Mouse (Mus musculus) embryo, embryonic 11.5 days (tissue): Measurements from ENCODE around the gene Mrpl16.

ENCODE experiments used
- DNase-seq: peaks from one replicate; pipeline ENCODE4 v3.0.0-alpha.2; 2012; ENCODE audit warnings: low read depth, low spot score

The Mrpl16 gene

DNA sequence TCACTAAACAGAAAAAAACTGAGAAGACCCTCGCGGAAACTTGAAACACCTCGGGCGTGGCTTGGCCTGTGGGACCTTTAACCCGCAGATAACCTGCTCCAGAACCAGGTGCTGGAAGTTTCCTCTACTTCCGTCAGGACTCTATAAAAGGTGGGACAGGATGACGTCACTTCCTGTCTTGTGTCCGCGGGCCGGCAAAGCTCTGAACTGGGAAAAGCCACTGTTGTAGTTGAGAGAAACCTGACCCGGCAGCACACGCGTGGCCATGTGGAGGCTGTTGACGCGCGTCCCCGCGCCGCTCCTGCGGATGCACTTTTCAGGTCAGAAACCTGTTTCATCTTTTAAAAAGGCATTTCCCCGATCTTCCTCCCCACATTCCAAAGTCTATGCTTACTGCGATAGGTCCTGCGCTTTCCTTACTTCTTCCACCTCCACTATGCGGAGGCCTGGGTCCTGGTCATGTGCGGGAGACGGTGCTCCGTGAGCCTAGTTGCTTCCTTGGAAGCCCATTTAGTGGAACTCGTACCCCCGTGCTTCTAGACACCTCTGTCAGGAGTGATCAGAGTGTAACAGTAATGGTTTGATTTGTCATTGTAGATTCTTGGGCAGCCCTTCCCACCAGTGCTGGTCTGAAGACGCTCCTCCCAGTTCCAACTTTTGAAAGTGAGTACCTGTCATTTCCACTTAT is at the start of gene Mrpl16:
Gene Mrpl16, plus strand, starts transcription at position 187 of the 688 bp plus-strand sequence.
- peak; percentile 89 for DNase-seq

DNA sequence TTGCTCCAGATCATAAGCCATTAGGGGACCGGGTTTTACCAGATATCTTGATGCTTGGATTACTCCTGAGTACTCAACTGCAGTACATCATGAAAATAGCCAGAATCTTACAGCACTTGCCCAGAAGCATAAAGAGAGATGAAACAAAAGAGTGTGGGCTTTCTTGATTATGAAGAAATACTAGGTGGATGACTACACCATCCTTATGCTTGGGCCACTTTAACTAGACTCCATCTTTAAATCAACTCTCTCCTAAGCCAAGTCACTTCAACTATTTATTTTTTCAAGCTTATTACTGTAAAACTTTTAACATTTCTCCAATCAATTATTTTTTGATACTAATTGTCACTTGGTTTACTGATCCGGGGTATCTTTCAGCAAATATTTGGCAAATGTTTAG is 46.3 kb upstream of the Mrpl16 start:
- no peak for DNase-seq

DNA sequence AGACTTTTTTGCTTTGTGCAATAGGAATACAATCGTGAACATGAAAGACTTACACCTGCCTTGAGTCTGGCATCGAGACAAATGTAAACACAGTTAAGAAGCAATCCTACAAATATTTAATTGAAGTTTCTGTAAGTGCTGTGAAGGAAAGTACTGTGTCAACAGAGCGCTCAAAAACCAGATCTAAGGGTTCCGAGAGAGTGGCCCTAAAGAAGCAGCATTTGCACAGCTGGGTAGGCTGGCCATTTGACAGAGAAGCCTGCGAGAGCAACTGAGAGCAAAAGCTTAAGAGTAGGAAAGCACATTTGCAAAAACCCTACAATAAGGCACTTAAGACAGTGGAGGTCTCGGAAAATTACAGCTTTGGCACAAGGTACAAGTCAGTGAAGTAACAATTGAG is 45.9 kb upstream of the Mrpl16 start:
- no peak for DNase-seq

DNA sequence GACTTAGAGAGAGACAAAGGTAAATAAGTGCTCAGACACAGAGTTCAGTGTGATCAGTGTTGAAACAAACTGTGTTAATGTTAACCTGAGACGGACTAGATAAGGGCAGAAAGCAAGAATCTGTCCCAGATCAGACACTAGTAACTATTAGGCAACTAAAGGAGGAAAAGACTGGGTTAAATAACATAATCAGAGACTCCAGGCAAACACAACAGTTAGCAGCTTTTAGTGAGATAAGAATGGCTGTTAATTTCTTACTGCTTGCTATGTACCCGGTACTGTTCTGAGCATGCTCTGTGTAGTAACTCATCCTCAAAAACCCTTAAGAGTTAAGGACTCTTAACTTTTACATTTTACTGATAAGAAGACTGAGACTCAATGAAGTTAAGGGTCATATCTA is 44.3 kb upstream of the Mrpl16 start:
- no peak for DNase-seq

DNA sequence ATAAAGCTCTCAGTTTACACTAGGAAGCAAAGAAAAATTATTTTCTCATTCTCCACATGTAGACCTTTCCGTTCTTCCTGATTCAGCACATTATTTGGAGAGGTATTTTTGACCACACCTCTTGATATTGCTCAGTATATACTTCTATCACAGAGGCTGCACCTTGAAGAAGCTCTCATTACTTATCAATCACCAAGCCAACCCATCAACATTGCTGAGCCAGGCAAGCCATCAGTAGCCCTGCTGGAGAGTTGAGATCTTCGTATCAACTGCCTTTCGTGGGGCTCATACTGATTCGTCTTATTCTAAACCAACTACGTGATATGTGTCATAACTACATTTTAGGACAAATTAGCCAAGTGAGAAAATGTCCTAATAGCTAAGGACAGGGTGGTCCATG is 42.9 kb upstream of the Mrpl16 start:
- DNase-seq = no peak

DNA sequence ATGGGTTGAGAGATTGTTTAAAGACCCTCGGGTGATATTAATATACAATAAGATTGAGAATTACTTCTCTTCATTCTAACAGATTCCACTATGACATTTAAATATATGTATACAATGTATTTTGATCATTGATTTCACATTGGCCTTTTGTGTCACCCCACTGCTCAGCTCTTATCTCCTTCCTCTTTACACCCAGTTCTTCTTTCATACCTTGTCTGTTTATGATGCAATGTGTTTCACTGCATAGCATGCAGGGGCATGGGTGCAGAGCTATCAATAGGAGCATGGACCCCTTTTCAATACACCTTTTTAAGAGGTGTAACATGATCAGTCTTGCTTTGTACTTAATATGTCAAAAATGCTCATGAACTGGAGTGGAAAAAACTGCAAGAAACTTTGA is 39.9 kb upstream of the Mrpl16 start:
- DNase-seq = no peak

DNA sequence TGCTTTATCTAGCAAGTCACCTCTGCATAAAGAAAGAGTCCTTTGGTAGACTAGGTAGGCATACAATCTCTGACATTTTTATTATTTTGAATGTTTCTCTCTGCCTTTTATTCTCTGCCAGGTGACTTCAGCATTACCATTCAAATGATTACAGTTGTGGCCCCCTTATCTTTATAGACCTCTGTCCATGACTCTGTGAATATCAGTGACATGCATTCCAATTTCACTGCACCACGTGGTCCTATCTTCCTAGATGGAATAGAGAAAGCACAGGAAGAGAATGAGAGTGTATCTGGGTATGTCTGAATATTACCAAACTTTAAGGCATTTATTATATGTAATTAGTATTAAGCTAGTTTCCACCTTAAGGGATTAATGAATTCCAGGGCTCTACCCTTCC is 33.7 kb upstream of the Mrpl16 start:
- DNase-seq = no peak

DNA sequence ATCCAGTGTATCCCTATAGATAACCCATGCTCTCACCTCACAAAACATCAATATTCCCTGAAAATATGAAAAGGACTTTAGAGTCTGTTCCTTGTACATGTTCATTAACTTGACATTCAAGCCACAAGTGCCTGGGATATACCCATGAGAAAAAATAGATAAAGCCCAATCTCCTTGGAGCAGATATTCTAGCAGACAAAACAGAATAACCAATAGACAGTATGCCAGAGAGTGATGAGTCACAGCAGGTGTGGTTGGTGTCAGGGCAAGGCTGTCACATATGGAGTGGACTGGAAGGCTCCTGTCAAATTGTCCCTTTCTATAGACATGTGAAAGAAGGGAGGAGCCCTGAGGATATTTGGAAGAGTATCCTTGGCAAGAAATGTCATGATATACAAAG is 24.5 kb upstream of the Mrpl16 start:
- DNase-seq = no peak

DNA sequence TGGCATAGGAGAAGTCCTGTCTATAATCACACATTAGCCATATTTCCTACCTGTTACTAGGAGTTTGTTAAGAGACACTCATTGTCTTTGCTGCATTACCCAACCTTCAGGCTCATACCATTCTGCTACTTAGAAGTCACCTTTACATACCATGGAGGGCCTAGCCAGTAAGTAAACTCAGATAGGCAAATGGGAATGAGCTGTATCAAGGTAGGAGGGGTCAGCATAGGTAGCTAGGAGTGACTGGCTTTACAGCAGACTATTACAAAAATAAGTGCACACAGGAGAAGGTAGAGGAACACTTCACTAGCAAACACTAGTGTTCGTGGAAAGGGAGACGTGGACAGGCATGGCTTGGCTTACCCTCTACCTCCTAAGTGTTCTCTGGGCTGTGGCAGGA is 22.9 kb upstream of the Mrpl16 start, which contains the start of gene Gif:
Gene Gif, plus strand, starts transcription at position 257 of the 400 bp plus-strand sequence.
- DNase-seq = no peak

DNA sequence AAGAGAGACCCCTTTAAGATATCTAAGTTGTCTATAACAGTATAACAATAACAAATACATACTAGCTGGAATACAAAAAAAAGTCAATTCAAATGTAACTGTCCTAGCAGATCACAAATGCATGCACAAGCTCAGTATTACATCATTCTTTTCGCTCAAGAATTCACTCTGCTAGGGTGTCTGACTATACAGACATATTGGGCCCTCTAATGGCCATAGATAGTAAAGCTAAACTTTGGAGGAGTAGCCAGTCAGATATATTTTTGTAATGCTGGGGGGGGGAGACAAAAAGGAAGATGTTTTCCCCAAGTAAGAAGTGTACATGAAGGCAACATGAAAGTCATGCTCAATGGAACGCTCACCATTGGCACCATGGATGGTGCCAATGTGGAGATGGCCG is 5.1 kb upstream of the Mrpl16 start:
- DNase-seq = no peak

DNA sequence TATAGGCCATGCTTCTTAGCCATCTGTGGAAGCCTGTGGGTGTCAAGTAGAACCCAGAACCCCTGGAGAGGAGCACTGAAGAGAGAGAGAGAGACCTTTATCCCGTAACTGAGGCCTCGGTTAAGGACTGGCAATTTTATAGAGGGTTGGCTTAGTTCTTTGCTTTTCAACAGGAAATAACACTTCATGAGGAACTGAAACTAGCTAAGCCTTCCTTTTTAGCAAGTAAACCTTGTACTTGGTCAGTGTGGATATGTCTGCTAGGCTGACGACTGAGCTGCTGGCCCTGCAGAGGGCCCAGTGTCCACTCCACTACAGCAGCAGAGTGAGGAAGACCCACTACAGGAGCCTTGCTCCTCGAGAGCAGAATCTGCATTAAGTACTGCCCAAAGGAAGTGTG is 3.8 kb upstream of the Mrpl16 start:
- DNase-seq = no peak

DNA sequence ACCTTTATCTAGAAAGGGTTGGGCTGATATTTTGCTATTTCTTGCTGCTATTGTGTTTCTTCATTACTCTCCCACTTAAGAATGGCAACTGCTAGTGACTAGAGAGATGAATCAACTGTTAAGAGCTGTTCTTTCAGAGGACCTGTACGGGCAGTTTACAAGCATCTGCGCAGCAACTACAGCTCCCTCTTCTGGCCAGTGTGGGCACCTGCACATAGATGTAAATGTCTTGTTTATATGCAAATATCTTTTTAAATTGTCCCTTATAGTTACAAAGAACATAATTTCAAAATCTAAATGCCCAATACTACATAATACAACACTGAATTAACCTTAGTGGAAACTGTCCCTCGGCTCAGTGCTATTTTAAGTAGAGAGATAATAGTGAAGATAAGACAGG is 2.0 kb upstream of the Mrpl16 start:
- DNase-seq = peak; percentile 30

DNA sequence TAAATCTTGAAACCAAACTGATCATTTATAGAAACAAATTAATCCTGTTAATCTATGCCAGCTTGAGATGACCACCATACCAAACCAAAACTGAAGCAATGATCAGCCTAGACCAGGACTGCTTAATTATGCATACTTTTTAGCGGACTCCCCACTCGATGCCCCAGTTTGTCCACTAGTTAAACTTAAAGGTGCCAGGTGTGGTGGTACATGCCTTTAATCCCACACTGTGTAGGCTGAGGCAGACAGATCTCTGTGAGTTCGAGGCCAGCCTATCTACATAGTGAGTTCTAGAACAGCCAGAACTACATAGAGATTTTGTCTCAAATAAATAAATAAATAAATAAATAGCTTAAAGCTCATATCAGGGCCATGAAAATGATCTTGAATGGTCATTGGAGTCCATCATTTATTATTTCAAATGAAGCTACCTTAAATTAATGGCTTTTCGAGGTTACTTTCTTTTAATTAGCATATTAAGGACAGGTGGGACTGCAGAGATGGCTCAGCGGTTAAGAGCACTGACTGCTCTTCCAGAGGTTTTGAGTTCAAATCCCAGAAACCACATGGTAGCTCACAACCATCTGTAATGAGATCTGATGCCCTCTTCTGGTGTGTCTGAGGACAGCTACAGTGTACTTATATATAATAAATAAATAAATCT is 802 bp upstream of the Mrpl16 start:
- no peak for DNase-seq

DNA sequence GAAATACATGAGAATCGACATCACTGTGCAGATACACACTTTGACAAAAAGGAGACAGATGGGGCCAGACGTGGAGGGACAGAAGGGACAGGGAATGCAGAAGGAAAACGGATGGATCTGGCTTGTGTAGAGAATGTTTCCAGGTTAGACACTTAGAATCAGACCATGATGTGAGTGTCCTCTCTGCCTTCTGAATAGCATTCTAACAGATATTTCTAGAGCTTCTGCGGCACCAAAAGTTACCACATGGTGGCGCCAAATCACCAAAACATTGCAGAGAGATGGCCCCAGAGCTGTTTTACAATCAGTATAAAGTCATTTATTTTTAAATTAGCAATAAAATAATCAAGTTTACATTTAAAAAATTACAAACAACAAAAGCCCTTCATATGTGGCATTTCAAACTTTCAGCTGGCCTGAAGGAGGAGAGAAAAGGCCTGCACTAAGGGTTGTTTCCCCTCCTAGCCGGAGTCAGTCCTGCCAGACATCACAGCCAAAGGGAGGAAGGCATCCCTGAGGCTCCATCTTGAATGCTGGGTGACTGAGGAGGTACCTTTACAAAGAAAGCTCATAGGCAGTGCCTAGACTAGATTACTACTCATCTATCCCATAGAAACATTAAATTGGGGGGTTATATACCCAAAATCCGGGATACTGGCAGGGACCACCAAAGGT is 7.1 kb downstream of the Mrpl16 start:
- peak; percentile 32 for DNase-seq

DNA sequence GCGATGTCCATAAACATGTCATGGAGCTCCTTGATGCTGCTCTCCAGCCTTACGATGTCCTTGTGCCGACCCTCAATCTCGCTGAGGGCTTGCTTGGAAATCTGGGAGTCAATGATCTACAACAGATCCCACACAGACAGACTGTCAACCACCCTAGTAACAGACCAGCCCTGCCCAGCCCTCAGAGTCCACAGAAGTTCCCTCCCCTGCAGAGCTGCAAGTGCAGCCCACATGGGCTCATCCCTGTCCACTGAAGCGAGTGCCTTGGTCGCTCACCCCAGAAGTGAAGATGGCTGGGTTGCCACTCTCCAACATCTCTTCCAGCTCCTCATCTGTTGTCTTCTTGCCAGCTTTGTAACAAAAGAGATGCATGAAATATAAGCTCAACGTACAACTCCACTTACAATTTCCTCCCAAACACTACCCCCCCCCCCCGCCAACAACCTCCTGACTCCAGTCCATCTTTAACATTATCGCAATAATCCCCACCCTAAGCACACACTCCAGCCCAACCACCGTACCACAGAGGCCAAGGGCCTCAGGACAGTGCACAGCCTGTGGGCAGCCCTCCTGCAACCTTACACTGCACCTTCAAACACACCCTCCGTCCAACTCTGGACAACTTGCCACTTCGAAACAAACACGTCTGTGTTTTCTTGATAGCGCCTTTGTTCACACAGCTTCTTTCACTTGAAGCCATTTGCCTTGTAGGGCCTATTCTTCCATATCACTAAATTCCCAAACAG is 15.4 kb downstream of the Mrpl16 start:
- no peak for DNase-seq

DNA sequence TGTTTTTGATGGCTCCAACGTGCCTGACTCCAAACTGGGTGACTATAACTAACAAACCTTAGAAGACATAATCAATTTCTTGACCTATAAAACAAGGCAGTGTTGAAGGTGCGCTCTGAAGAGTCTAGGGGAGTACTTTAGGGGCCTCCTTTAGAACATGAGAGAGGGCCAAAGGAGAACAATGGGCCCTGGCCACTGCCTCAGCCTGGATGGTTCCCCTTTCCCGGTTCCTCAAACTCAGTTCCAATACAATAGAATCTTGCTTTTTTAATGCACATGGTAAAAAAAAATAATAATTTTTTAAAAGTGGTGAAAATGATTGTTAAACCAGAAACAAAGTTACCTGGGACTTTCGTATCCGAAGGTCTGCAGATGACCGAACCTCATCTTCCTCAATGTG is 17.6 kb downstream of the Mrpl16 start:
- DNase-seq = no peak

DNA sequence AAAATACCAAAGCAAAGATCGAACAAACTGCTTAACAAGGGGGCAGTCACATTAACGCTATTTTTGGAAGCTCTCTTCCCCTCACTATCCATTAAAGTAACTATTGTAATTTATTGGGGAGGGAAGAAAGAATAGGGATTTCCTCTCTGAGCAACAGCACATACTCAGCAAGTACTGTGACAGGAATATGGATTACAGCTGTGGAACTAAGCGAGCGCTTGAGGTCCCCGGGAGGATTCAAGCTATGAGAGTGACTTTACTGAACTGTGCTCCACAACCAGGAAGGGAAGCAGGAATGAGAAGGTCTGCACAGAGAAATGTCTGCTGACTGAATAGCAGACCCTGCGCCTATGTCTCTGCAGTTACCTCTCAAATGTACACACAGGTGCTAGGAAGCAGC is 18.7 kb downstream of the Mrpl16 start:
- DNase-seq = no peak

DNA sequence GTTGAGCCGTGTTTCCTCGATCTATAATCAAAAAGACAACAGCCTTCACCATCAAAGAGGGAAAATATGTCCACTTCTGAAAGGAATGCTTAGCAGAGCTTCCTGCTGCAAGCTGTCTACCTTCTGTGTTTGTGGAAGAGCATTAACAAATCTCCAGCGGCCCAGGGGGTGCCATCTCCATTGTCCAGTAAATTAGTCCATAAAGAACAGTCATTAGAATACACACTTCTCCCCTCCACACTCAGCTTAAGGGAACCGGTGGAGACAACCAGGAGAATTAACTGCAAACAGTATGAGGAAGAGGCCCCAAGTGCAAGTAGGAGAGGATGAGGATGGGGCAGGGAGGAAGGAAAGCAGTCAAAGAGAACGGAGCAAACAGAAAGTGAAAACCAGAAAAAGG is 21.6 kb downstream of the Mrpl16 start:
- DNase-seq = no peak

DNA sequence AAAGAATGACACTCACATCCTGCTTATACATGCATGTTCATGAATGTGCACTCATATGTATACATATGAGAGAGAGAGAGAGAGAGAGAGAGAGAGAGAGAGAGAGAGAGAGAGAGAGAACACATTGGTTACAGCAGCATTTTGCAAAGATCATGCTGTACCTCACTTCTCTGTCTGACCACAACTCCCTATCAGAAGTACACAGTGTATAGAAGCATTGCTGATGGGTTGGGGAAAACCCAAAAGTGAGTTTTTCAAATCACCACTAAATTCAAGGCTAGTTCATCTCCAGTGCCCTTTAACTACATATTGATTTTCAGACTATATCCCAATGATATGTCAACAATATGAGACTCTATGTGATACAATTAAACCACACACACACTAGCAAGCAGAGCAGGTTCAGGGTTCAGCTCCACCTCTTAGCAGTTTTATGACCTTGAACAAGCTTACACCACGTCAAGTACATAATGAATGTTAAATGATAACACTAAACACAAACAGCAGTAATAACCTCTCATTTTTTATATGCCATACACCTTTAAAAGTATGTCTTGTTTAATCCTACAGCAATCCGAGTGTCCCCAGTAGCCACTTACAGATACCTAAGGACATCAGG is 23.7 kb downstream of the Mrpl16 start:
- no peak for DNase-seq

DNA sequence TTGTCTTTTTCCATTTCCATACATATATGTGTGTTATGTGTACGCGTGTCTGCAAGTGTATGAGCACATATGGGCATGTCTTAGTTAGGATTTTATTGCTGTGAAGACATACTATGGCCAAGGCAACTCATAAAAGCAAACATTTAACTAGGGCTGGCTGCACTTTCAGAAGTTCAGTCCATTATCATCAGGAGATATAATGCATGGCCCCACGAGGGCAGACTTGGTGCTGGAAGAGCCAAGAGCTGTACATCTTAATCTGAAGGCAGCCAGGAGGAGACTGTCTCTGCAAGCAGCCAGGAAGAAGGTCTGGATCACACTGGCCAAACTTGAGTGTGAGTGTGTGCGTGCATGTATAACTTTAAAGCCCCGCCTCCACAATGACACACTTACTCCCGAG is 24.3 kb downstream of the Mrpl16 start:
- no peak for DNase-seq

DNA sequence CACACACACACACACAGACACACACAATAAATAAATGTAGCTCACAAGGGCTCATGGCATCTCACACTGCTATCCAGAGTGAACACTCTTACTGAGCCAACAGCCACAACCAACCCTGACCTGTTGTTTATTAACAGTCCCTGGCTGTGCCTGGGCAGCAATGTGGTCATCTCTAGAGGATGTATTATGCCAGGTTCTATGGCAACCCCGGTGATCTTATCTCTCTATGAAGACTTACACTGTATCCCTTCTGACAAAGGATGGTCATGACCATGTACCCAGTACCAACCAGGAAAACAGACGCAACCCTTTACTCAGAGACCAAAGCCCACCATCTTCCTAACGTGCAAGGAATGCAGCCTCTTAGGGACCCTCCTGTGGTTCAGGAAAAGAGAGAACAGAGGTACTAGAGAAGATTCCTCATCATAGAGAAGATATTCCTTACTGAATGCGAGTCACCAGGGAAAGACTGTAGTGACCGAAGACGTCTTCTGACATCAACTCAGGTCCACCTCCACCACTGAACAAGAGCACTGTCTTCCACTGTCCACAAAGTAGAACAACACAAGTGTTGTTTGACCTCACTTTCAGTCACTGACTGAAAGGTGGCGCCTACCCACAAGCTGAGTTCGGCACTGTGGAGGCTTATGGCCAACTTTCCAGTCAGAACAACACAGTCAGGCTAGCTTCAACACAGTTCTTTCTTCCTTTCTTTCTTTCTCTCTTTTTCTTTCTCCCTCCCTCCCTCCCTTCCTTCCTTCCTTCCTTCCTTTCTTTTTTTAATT is 30.5 kb downstream of the Mrpl16 start:
- no peak for DNase-seq
